Mouse (Mus musculus) megakaryocyte, embryonic 14.5 days (primary cell): ENCODE results near the gene Zfhx3.

Source experiments
- FLI1 ChIP-seq: IDR thresholded peaks from 2 replicates; pipeline ENCODE4 v1.6.1; 2012; ENCODE audit warnings: low read length, inconsistent platforms, mixed read lengths
- GATA1 ChIP-seq: IDR thresholded peaks from 3 replicates; pipeline ENCODE4 v1.6.1; 2012; ENCODE audit warnings: mixed read lengths, low read length, inconsistent platforms, borderline replicate concordance

DNA sequence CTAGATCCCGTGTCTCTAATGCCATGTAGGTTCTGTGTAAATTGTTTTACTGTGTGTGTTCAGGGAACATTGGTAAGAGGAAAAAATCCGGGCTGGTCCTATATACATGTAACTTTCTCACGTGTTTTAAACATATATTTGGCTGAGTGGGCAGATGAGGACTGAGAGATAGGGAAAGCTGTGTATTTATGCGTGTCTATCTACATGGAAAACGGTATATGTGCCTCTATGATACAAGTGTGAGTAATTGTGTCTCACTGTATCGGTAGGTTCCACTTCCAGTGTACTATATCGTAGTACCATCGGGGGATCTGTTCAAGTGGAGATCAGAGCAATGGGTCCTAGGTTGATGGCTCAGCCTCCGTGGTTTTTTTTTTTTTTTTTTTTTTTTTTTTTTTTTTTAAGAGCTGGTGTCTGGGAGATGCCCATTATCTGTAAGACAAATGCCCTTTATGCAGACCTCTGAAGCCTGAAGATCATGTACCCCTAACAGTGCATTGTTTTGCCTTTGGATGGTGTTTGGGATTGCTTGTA, 668.8 kb downstream of the Zfhx3 start:
- no peak for TF ChIP-seq GATA1
- no peak for TF ChIP-seq FLI1
